Mouse (Mus musculus): ENCODE results near the gene Lamp2.
"Not testable (repeated sequence)": the region's sequence is repeated elsewhere in the genome, so short reads cannot be mapped to it uniquely, and the experiment has no call there.

Lamp2 gene

GRCm38 (mm10) chrX:38455890-38456634 lies at the start of gene Lamp2:
Gene Lamp2, minus strand, starts transcription at chrX:38456454.
- peak; percentile 86 for DNase-seq

GRCm38 (mm10) chrX:38504846-38505245 lies 48.6 kb upstream of the Lamp2 start:
- no peak for DNase-seq

- DNase-seq: not testable (repeated sequence)
These were observed 45.9 kb upstream of the Lamp2 start for GRCm38 (mm10) chrX:38502182-38502581.

- peak; percentile 18 for DNase-seq
These were observed 29.2 kb upstream of the Lamp2 start for GRCm38 (mm10) chrX:38485464-38485863.

DNA sequence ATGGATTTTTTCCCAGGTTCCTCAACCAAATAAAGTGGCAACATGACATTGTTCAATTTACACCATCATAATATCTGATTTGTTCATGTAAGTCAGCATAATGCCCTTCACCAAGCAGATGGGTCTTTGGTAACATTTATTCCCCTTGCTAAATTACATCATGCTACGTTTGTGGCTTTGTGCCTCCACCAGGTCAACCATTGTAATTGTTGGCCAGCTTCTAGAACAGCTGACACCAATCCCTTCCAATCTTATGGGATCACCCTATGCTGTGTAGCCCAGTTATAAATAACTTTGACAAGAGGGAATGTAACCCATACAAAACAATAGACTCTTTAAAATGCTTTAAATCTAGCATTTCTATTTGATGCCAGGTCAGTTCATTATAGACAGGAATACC lies 22.3 kb upstream of the Lamp2 start:
- DNase-seq: no peak

GRCm38 (mm10) chrX:38473537-38474299 lies 17.5 kb upstream of the Lamp2 start:
- DNase-seq: peak; percentile 84

- DNase-seq: peak; percentile 22
These were observed 16.9 kb upstream of the Lamp2 start for GRCm38 (mm10) chrX:38473164-38473536.

GRCm38 (mm10) chrX:38466236-38466635 lies 10.0 kb upstream of the Lamp2 start:
- no peak for DNase-seq

DNA sequence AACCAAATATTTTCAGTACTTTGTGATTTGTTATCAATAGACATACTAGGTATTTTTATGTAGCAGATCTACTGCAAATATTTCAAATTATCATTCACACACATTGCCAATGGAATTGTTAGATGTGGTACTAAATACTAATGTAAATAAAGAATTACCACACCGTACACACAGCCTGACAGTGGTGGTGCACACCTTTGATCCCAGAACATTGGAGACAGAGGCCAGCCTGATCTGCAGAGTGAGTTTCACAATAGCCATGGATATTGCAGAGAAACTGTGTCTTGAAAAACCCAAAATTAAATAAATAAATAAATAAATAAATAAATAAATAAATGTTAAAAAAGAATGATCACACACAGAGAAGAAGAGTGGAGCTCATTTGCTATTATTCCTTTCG lies 6.9 kb upstream of the Lamp2 start:
- DNase-seq: no peak

DNA sequence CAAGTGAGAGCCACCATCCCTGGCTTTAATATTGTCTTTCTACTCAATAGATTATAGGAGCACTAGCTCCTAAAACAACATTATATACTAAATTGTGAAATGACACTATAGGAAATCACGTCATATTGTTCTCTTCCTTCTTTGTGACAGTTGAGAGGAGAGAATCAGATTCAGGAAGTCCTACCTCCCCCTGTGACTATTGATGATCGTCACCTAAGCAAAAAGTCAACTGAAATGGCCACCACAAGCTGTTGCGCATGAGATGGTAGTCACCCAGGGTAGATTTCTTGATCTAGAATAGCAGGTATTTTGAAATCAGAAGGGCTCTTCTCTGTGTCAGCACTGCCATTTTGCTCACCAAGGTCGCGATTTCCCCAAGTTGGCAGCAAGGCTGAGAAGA lies 5.8 kb upstream of the Lamp2 start:
- DNase-seq: no peak

DNA sequence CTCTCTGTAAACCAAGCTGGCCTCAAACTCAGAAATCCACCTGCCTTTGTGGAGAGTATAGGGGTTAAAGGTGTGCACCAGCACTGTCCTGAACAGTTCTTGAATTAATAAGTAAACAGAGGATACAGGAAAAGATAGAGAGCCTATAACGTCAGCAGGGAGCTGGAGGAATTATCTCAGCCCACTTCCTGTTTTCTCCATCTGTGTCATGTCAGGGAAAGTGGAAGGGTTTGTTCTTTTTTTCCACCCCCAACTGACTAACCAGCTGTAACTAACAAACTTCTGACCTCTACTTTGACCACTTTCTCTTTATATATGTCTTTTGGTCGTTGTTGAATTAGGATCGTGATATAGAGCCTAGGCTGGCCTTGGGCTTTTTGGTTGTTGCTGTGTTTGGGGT lies 4.6 kb upstream of the Lamp2 start:
- DNase-seq: peak; percentile 8

DNA sequence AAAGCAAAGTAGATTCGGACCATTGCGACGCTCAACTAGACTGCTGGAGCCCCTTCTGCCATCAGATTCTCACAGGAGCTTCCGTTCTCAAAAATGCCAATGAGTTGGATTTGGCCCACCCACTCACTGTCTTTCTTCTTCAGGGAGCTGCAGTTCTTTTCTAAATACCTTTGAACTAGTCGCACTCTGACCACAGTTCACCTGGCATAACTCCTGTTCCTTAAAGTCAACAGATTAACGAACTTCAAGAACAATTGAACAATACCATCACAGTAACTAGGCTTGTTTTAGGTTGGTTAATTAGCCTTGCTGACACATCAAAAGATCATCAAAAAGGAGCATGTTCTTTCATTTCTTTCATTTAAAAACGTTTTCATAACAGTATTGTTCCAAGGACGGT lies 2.8 kb upstream of the Lamp2 start:
- DNase-seq: no peak

DNA sequence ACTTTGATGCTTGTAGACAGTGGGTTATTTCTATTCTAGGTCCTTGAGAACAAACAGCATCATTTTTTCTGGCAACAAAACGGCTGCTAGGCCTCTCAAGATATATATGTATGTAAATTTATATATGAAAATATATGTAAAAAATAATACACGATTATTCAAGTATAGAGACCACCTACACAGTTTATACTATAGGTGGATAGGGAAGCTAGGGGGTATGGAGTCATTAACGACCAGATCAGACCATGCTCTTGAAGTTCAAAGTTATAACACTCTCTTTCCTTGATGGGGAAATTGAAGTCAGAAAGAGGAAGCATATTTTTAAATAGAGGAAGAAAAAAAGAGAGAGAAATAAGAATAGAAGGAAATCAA lies 367 bp upstream of the Lamp2 start:
- no peak for DNase-seq

- DNase-seq: no peak
These were observed 780 bp downstream of the Lamp2 start for GRCm38 (mm10) chrX:38455474-38455873.

GRCm38 (mm10) chrX:38454900-38455299 lies 1.4 kb downstream of the Lamp2 start:
- DNase-seq: no peak

- DNase-seq: no peak
These were observed 2.3 kb downstream of the Lamp2 start for GRCm38 (mm10) chrX:38453924-38454323.

GRCm38 (mm10) chrX:38450476-38450875 lies 5.8 kb downstream of the Lamp2 start:
- DNase-seq: peak; percentile 18

DNA sequence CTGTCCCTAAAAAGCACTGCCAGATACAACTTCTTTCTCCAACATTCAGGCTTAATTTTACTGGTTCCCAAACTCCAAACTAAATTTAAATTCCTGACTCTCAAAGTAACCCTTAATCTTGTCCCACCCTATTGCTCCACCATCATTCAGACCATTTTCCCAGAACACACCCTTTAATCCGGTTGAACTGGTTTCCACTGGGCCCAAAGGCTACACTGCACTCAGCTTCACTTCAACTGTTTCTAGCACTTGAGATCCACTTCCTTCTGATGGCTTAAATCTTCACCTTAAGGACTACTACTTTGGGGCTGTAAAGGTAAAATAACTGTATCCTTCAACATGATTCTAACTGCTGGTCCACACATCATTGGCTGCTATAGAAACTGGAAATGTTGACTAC lies 10.5 kb downstream of the Lamp2 start:
- no peak for DNase-seq

DNA sequence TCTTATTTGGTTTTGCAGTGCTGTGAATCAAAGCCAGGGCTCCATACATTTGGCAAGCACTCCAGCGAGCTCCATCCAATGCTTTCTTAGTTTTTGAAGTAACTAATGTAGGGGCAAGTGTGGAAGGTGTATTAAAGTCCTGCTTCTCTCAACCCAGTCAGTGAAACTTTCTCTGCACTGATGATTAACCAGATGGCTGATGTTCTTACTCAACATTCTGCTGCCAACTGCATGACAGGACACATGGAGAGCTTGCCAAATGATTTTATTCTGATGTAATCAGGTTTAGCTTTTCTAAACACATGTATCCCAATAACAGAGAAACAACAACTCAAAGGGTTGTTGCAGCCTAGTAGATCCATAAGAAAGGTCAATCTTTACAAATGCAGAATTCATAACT lies 13.8 kb downstream of the Lamp2 start:
- DNase-seq: no peak

DNA sequence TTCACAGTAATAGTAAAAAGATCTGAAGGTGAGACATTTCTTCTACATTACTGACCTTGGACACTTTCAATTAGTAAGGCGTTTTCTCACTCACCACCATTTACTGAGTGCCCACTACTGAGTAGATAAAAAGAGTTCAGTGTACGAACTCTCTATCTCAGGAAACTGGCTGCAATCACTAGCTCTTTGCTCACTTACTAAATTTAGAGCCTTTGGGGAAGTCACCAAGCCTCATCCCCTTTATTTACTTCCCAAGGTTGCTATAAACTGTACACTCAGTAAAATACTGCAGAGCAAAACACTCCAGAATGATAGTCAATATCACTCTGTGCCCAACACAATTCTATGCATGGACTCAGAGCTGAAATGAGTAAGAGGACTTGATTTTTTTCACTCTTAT lies 16.6 kb downstream of the Lamp2 start:
- DNase-seq: no peak

DNA sequence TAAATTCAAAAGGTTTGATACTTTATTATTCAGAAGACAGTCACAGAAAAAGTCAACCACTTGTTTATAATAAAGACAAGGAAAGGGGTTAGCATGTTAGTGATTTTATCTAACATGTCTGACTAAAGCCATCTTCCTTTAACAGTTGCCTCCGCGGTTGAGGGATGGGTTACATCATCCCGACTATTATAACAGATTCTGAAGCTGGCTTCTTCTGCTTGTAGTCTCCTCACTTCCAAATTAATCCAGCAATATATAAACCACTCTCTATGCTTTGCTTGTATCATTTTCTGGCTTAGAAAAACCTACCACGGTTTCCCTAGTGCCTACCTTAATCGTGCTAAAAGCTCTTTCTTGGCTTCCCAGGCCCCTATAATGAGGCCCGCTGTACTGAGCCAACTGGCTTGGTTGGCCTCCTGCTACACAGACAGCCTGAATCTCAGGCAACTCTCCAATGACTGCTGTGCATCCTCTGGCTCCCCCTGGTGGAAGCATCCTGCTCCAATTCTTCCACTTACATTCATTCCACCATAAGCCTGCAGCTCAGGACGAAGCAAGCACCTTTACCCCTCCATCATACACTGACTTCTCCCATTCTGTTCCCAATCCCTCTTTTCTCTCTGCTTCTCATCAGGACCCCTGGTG lies 18.0 kb downstream of the Lamp2 start:
- DNase-seq: peak; percentile 81

GRCm38 (mm10) chrX:38429455-38429854 lies 26.8 kb downstream of the Lamp2 start:
- no peak for DNase-seq

GRCm38 (mm10) chrX:38428818-38429440 lies 27.3 kb downstream of the Lamp2 start:
- no peak for DNase-seq

- DNase-seq: no peak
These were observed 30.2 kb downstream of the Lamp2 start for GRCm38 (mm10) chrX:38426043-38426442.

Data from kidney, postnatal 10 days (tissue).